Mouse (Mus musculus): ENCODE data around the gene Mapk14. TPM values are rescaled to one million over a fixed set of nuclear protein-coding genes. Genes with fewer than 3 reads are reported as not detected.

Gene Mapk14
- polyA plus RNA-seq, 1 experiment from 2014 or later, result 30.0 TPM

GRCm38 (mm10) chr17:28743145-28743866 lies 52.2 kb downstream of the Mapk14 start:
- Histone ChIP-seq H3K9me3 (ENCODE audit: control insufficient read depth, low read length) (no peaks in the 10 kb centered on the region), H3K9ac (replicated peaks; ENCODE audit: low read depth, low read length) (no peak overlapping the region), H3K27ac (ENCODE audit: low read depth, low read length) (no peak overlapping the region), H3K4me2 (ENCODE audit: low read depth, low read length) (no peak overlapping the region), H3K36me3 (ENCODE audit: control insufficient read depth, insufficient read depth, low read length) (peaks cover 53% of the 10 kb centered on the region), H3K4me1 (ENCODE audit: control insufficient read depth, insufficient read depth, low read length) (no peaks in the 10 kb centered on the region), H3K4me3 (ENCODE audit: low read depth, low read length) (no peak overlapping the region), H3K27me3 (ENCODE audit: control insufficient read depth, insufficient read depth, low read length) (no peaks in the 10 kb centered on the region)
- 94% methylated on average over 11 of the region's 11 CpGs for WGBS
- no peak for ATAC-seq (ENCODE audit: low read depth)

GRCm38 (mm10) chr17:28743916-28744315 lies 52.8 kb downstream of the Mapk14 start:
- Histone ChIP-seq H3K4me1 (ENCODE audit: control insufficient read depth, insufficient read depth, low read length) (no peaks in the 10 kb centered on the region), H3K9me3 (ENCODE audit: control insufficient read depth, low read length) (no peaks in the 10 kb centered on the region), H3K27me3 (ENCODE audit: control insufficient read depth, insufficient read depth, low read length) (no peaks in the 10 kb centered on the region), H3K27ac (ENCODE audit: low read depth, low read length) (no peak overlapping the region), H3K9ac (replicated peaks; ENCODE audit: low read depth, low read length) (no peak overlapping the region), H3K36me3 (ENCODE audit: control insufficient read depth, insufficient read depth, low read length) (peaks cover 54% of the 10 kb centered on the region), H3K4me3 (ENCODE audit: low read depth, low read length) (no peak overlapping the region), H3K4me2 (ENCODE audit: low read depth, low read length) (no peak overlapping the region)
- ATAC-seq (ENCODE audit: low read depth), result no peak
- WGBS, result 94% methylated on average over 9 of the region's 9 CpGs

- H3K36me3 ChIP-seq (ENCODE audit: control insufficient read depth, insufficient read depth, low read length), result peaks cover 54% of the 10 kb centered on the region
Measured at GRCm38 (mm10) chr17:28745773-28746172, 54.6 kb downstream of the Mapk14 start.

GRCm38 (mm10) chr17:28748001-28748400 lies 56.9 kb downstream of the Mapk14 start:
- Histone ChIP-seq H3K4me2 (ENCODE audit: low read depth, low read length) (no peak overlapping the region), H3K4me1 (ENCODE audit: control insufficient read depth, insufficient read depth, low read length) (no peaks in the 10 kb centered on the region), H3K4me3 (ENCODE audit: low read depth, low read length) (no peak overlapping the region), H3K9me3 (ENCODE audit: control insufficient read depth, low read length) (no peaks in the 10 kb centered on the region), H3K27me3 (ENCODE audit: control insufficient read depth, insufficient read depth, low read length) (no peaks in the 10 kb centered on the region), H3K9ac (replicated peaks; ENCODE audit: low read depth, low read length) (no peak overlapping the region), H3K36me3 (ENCODE audit: control insufficient read depth, insufficient read depth, low read length) (peaks cover 42% of the 10 kb centered on the region), H3K27ac (ENCODE audit: low read depth, low read length) (no peak overlapping the region)
- ATAC-seq (ENCODE audit: low read depth), result no peak
- WGBS, result 93% methylated on average over 4 of the region's 4 CpGs

More at GRCm38 (mm10) chr17:28745773-28746172, 54.6 kb downstream of the Mapk14 start:
- H3K27ac ChIP-seq (ENCODE audit: low read depth, low read length), result no peak overlapping the region
- H3K4me2 ChIP-seq (ENCODE audit: low read depth, low read length), result no peak overlapping the region
- no peaks in the 10 kb centered on the region for H3K4me1 ChIP-seq (ENCODE audit: control insufficient read depth, insufficient read depth, low read length)
- no peak for ATAC-seq (ENCODE audit: low read depth)
- 90% methylated on average over 6 of the region's 6 CpGs for WGBS
- no peaks in the 10 kb centered on the region for H3K27me3 ChIP-seq (ENCODE audit: control insufficient read depth, insufficient read depth, low read length)
- H3K9ac ChIP-seq (replicated peaks; ENCODE audit: low read depth, low read length), result no peak overlapping the region
- H3K9me3 ChIP-seq (ENCODE audit: control insufficient read depth, low read length), result no peaks in the 10 kb centered on the region
- no peak overlapping the region for H3K4me3 ChIP-seq (ENCODE audit: low read depth, low read length)

GRCm38 (mm10) chr17:28750580-28750979 lies 59.5 kb downstream of the Mapk14 start:
- no peaks in the 10 kb centered on the region for H3K9me3 ChIP-seq (ENCODE audit: control insufficient read depth, low read length)
- H3K27me3 ChIP-seq (ENCODE audit: control insufficient read depth, insufficient read depth, low read length), result no peaks in the 10 kb centered on the region
- no peaks in the 10 kb centered on the region for H3K4me1 ChIP-seq (ENCODE audit: control insufficient read depth, insufficient read depth, low read length)
- no peak overlapping the region for H3K27ac ChIP-seq (ENCODE audit: low read depth, low read length)
- ATAC-seq (ENCODE audit: low read depth), result no peak
- peaks cover 24% of the 10 kb centered on the region for H3K36me3 ChIP-seq (ENCODE audit: control insufficient read depth, insufficient read depth, low read length)
- no peak overlapping the region for H3K4me2 ChIP-seq (ENCODE audit: low read depth, low read length)
- H3K9ac ChIP-seq (replicated peaks; ENCODE audit: low read depth, low read length), result no peak overlapping the region
- WGBS, result 80% methylated on average over 6 of the region's 6 CpGs
- no peak overlapping the region for H3K4me3 ChIP-seq (ENCODE audit: low read depth, low read length)

- H3K9ac ChIP-seq (replicated peaks; ENCODE audit: low read depth, low read length), result no peak overlapping the region
Measured at GRCm38 (mm10) chr17:28756447-28756846, 65.3 kb downstream of the Mapk14 start.

GRCm38 (mm10) chr17:28757470-28757869 lies 66.3 kb downstream of the Mapk14 start:
- H3K4me1 ChIP-seq (ENCODE audit: control insufficient read depth, insufficient read depth, low read length), result no peaks in the 10 kb centered on the region
- H3K27me3 ChIP-seq (ENCODE audit: control insufficient read depth, insufficient read depth, low read length), result no peaks in the 10 kb centered on the region
- no peak overlapping the region for H3K4me3 ChIP-seq (ENCODE audit: low read depth, low read length)
- no peaks in the 10 kb centered on the region for H3K9me3 ChIP-seq (ENCODE audit: control insufficient read depth, low read length)
- no peak overlapping the region for H3K9ac ChIP-seq (replicated peaks; ENCODE audit: low read depth, low read length)
- no peak overlapping the region for H3K4me2 ChIP-seq (ENCODE audit: low read depth, low read length)
- H3K27ac ChIP-seq (ENCODE audit: low read depth, low read length), result no peak overlapping the region
- ATAC-seq (ENCODE audit: low read depth), result no peak
- H3K36me3 ChIP-seq (ENCODE audit: control insufficient read depth, insufficient read depth, low read length), result no peaks in the 10 kb centered on the region
- 78% methylated on average over 2 of the region's 2 CpGs for WGBS

More at GRCm38 (mm10) chr17:28756447-28756846, 65.3 kb downstream of the Mapk14 start:
- 64% methylated on average over 5 of the region's 5 CpGs for WGBS
- Histone ChIP-seq H3K4me1 (ENCODE audit: control insufficient read depth, insufficient read depth, low read length) (no peaks in the 10 kb centered on the region), H3K27me3 (ENCODE audit: control insufficient read depth, insufficient read depth, low read length) (no peaks in the 10 kb centered on the region), H3K4me2 (ENCODE audit: low read depth, low read length) (no peak overlapping the region), H3K27ac (ENCODE audit: low read depth, low read length) (no peak overlapping the region), H3K4me3 (ENCODE audit: low read depth, low read length) (no peak overlapping the region), H3K9me3 (ENCODE audit: control insufficient read depth, low read length) (no peaks in the 10 kb centered on the region), H3K36me3 (ENCODE audit: control insufficient read depth, insufficient read depth, low read length) (no peaks in the 10 kb centered on the region)
- ATAC-seq (ENCODE audit: low read depth), result no peak

- Histone ChIP-seq H3K36me3 (ENCODE audit: control insufficient read depth, insufficient read depth, low read length) (no peaks in the 10 kb centered on the region), H3K9me3 (ENCODE audit: control insufficient read depth, low read length) (no peaks in the 10 kb centered on the region), H3K4me1 (ENCODE audit: control insufficient read depth, insufficient read depth, low read length) (no peaks in the 10 kb centered on the region), H3K4me2 (ENCODE audit: low read depth, low read length) (no peak overlapping the region), H3K27me3 (ENCODE audit: control insufficient read depth, insufficient read depth, low read length) (no peaks in the 10 kb centered on the region), H3K9ac (replicated peaks; ENCODE audit: low read depth, low read length) (no peak overlapping the region), H3K27ac (ENCODE audit: low read depth, low read length) (no peak overlapping the region), H3K4me3 (ENCODE audit: low read depth, low read length) (no peak overlapping the region)
- ATAC-seq (ENCODE audit: low read depth), result no peak
- WGBS, result 81% methylated on average over 8 of the region's 8 CpGs
Measured at GRCm38 (mm10) chr17:28760736-28761312, 69.7 kb downstream of the Mapk14 start.

GRCm38 (mm10) chr17:28761871-28762270 lies 70.7 kb downstream of the Mapk14 start:
- Histone ChIP-seq H3K27ac (ENCODE audit: low read depth, low read length) (no peak overlapping the region), H3K36me3 (ENCODE audit: control insufficient read depth, insufficient read depth, low read length) (no peaks in the 10 kb centered on the region), H3K27me3 (ENCODE audit: control insufficient read depth, insufficient read depth, low read length) (no peaks in the 10 kb centered on the region), H3K4me2 (ENCODE audit: low read depth, low read length) (no peak overlapping the region), H3K9ac (replicated peaks; ENCODE audit: low read depth, low read length) (no peak overlapping the region), H3K4me3 (ENCODE audit: low read depth, low read length) (no peak overlapping the region), H3K9me3 (ENCODE audit: control insufficient read depth, low read length) (no peaks in the 10 kb centered on the region), H3K4me1 (ENCODE audit: control insufficient read depth, insufficient read depth, low read length) (no peaks in the 10 kb centered on the region)
- ATAC-seq (ENCODE audit: low read depth), result no peak
- WGBS, result 10% methylated on average over 3 of the region's 3 CpGs
